Mouse (Mus musculus): ENCODE data around the gene 1700122O11Rik.

GRCm38 (mm10) chr17:48001157-48001556 lies 36.9 kb downstream of the 1700122O11Rik start:
- no peak for TF ChIP-seq CTCF (IDR thresholded peaks at IDR 0.05; ENCODE audit: extremely low read depth, insufficient read length, insufficient replicate concordance, low read depth, low read length)
- TF ChIP-seq POLR2A (IDR thresholded peaks at IDR 0.05; ENCODE audit: low read depth, low read length), result no peak
